Comparison of ENCODE assay signal across 17 mouse cellular contexts in the genomic region with DNA sequence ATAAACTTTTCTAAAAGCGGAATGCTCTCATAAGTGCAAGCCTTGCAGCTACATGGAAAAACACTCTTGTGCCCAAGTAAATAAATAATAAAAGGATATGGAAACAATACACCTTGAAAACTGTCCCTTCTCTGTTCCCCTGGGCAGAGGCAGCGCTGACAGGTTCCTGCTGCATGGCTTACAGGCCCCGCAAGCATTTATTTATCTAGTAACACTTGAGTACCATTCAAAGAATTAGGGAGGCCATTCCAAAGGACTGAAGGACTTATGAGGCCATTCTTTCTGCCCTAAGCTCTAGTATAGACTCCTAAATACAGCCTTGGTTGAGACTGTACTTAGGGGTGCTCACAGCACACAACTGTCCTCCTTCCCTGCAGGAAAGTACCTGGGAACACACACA. TPM values are rescaled to one million over a fixed set of nuclear protein-coding genes. Genes with fewer than 3 reads are reported as not detected.
"Had no signal": no experiment of that assay in that cellular context is flagged by ENCODE, and none has a peak within 500 bp of the region (broad histone marks: within the 10 kb centered on the region; RNA-seq: fewer than 3 reads in every experiment).

No protein-coding gene starts in this region.

- ATAC-seq: liver, embryonic 12.5 days had no signal

- H3K27ac ChIP-seq: limb, embryonic 10.5 days; limb, embryonic 13.5 days; liver, embryonic 12.5 days; liver, embryonic 15.5 days had no signal

- H3K4me1 ChIP-seq: limb, embryonic 10.5 days; limb, embryonic 13.5 days; liver, embryonic 12.5 days; liver, embryonic 15.5 days had no signal

- H3K9me3 ChIP-seq: limb, embryonic 10.5 days; limb, embryonic 13.5 days; liver, embryonic 12.5 days; liver, embryonic 15.5 days had no signal

- H3K4me2 ChIP-seq: limb, embryonic 13.5 days; liver, embryonic 12.5 days; liver, embryonic 15.5 days; midbrain, embryonic 11.5 days had no signal

- DNase-seq: kidney, adult 11 months; kidney, adult 8-10 months; kidney, postnatal 4 days; liver; midbrain, embryonic 14.5 days; thymus, adult 2 months; thymus, postnatal 14 days; thymus, postnatal 4 days had no signal

- H3K9ac ChIP-seq: limb, embryonic 13.5 days; liver, embryonic 12.5 days; liver, embryonic 15.5 days had no signal

- H3K4me3 ChIP-seq: limb, embryonic 10.5 days; limb, embryonic 13.5 days; liver, embryonic 12.5 days; liver, embryonic 15.5 days had no signal

- H3K36me3 ChIP-seq: limb, embryonic 10.5 days; limb, embryonic 13.5 days; liver, embryonic 12.5 days; liver, embryonic 15.5 days had no signal

RNA-seq across cellular contexts. Expression of gene Atp6v1c2, which starts 10.7 kb away (rescaled TPM):
- total RNA-seq: megakaryocyte progenitor cell, adult 5-6 weeks; megakaryocyte-erythroid progenitor cell, adult 5-6 weeks had no signal
- polyA plus RNA-seq: liver, embryonic 15.5 days; small intestine, adult 2 months; spleen, adult 2 months had no signal
